Mouse (Mus musculus) inflammation-experienced regulatory T-cells, adult 6 months (primary cell): ENCODE measurements around the gene Cst11. TPM values are rescaled to one million over a fixed set of nuclear protein-coding genes. Genes with fewer than 3 reads are reported as not detected.

ENCODE experiments used
- polyA plus RNA-seq, 3 experiments: library from polyadenylated mRNA; unstranded; fragments of 100-300 nt; shearing (Covaris generic); gene quantifications; one replicate each; pipeline ENCODE4 v1.2.1; 2017

Cst11 gene
- polyA plus RNA-seq, 3 experiments from 2014 or later = not detected

Other genes with a start within 250 kb of the Cst11 start
- gene Nxt1, start 98.9 kb downstream of the Cst11 start, polyA plus RNA-seq = 10 to 100 TPM; 49.6 to 70.0 (median 60.2) TPM
- gene Gzf1, start 90.5 kb downstream of the Cst11 start, polyA plus RNA-seq = 10 to 100 TPM in 2 of 3 experiments, 1 to 10 TPM in 1; 8.9 to 21.7 (median 14.9) TPM
- gene Napb, start 39.0 kb downstream of the Cst11 start, polyA plus RNA-seq = 1 to 10 TPM in 2 of 3 experiments, under 1 TPM in 1; 0.34 to 1.2 (median 1.1) TPM
- not detected for gene Cstl1, start 21.1 kb downstream of the Cst11 start, polyA plus RNA-seq
- not detected for gene 8030411F24Rik, start 10.5 kb upstream of the Cst11 start, polyA plus RNA-seq
- not detected for gene Cst12, start 17.9 kb upstream of the Cst11 start, polyA plus RNA-seq
- gene Cst8, start 27.3 kb upstream of the Cst11 start, polyA plus RNA-seq = not detected
- not detected for gene Cst13, start 48.6 kb upstream of the Cst11 start, polyA plus RNA-seq
- not detected for gene Cst9, start 63.6 kb upstream of the Cst11 start, polyA plus RNA-seq
- not detected for gene 9230104L09Rik, start 93.5 kb upstream of the Cst11 start, polyA plus RNA-seq
- 100 to 1,000 TPM; 152 to 225 (median 175) TPM for gene Cst3, start 104.2 kb upstream of the Cst11 start, polyA plus RNA-seq
- gene Gm1330, start 231.8 kb upstream of the Cst11 start, polyA plus RNA-seq = not detected
- not detected for gene Gm10750, start 245.7 kb upstream of the Cst11 start, polyA plus RNA-seq